Mouse (Mus musculus) liver, embryonic 16.5 days (tissue): Measurements from ENCODE around the gene Car10. TPM values are rescaled to one million over a fixed set of nuclear protein-coding genes. Genes with fewer than 3 reads are reported as not detected.

Experiments used
- ATAC-seq: fragments of 200-750 bp; cut with Nextera tagmentation; 2 replicates; pipeline ENCODE4 v1.8.0; 2017; ENCODE audit warnings: low read depth, mild to moderate bottlenecking, moderate number of reproducible peaks, moderate library complexity
- H3K27ac ChIP-seq: fragments of 300-500 bp; sonication (generic); 2 replicates; pipeline ENCODE4 v1.5.1; 2014; ENCODE audit warnings: mild to moderate bottlenecking, low read length
- H3K27me3 ChIP-seq: fragments of 300-500 bp; sonication (generic); 2 replicates; pipeline ENCODE4 v1.6.1; 2014; ENCODE audit warnings: low read depth, low read length, mixed read lengths; ENCODE audit not compliant: control insufficient read depth, insufficient read depth
- H3K36me3 ChIP-seq: fragments of 300-500 bp; sonication (generic); 2 replicates; pipeline ENCODE4 v1.6.1; 2014; ENCODE audit warnings: mild to moderate bottlenecking; ENCODE audit not compliant: control insufficient read depth, insufficient read depth
- H3K4me1 ChIP-seq: fragments of 300-500 bp; sonication (generic); 2 replicates; pipeline ENCODE4 v1.6.1; 2014; ENCODE audit warnings: low read depth, low read length, mixed read lengths; ENCODE audit not compliant: control insufficient read depth
- H3K4me2 ChIP-seq: fragments of 300-500 bp; sonication (generic); 2 replicates; pipeline ENCODE4 v1.6.1; 2014; ENCODE audit warnings: low read depth, low read length, mixed read lengths
- H3K4me3 ChIP-seq: fragments of 300-500 bp; sonication (generic); 2 replicates; pipeline ENCODE4 v1.5.1; 2014; ENCODE audit warnings: low read depth, mild to moderate bottlenecking, low read length
- H3K9ac ChIP-seq: fragments of 300-500 bp; sonication (generic); 2 replicates; pipeline ENCODE4 v1.6.1; 2014; ENCODE audit warnings: low read depth, low read length
- H3K9me3 ChIP-seq: fragments of 300-500 bp; sonication (generic); replicated peaks from 2 replicates; pipeline ENCODE4 v1.6.1; 2016; ENCODE audit warnings: low read length; ENCODE audit not compliant: control insufficient read depth
- WGBS: fragments of 180-500 bp; shearing (Covaris S2); extraction: QIAGEN DNeasy Blood & Tissue Kit; methylation state at CpG from one replicate; pipeline ENCODE4 v1.1.7; 2014; ENCODE audit not compliant: insufficient replicate concordance; 5-methylcytosine and 5-hydroxymethylcytosine counted together
- polyA plus RNA-seq: library from polyadenylated mRNA; unstranded; fragments of >200 nt; fragmentation: Nextera tagmentation; extraction: Ambion mirVana; gene quantifications from 2 replicates; pipeline ENCODE4 v1.2.1, GENCODE M21; 2015

Gene Car10
- polyA plus RNA-seq, 1 experiment from 2014 or later, result not detected

DNA sequence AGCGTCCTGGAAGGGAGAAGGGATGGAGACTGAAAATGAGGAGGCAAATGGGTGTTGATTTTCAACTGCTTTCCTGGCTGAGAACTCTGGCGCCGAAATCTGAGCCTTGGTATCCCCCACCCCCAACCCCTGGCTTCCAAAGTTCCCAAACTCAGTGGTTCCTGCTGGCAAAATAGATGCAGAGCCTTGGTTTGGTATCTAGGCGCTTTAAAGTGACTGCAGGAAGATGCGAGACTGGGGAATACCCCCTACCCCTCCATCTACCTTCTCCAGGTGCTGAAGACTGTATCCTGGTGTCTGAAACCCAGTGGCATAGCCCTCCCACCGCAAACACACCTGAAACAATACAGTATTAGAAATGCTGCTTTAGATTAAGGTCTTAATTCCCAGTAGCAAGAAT lies 2.8 kb downstream of the Car10 start:
- WGBS, result 1% methylated on average over 6 of the region's 6 CpGs
- ATAC-seq, result no peak

DNA sequence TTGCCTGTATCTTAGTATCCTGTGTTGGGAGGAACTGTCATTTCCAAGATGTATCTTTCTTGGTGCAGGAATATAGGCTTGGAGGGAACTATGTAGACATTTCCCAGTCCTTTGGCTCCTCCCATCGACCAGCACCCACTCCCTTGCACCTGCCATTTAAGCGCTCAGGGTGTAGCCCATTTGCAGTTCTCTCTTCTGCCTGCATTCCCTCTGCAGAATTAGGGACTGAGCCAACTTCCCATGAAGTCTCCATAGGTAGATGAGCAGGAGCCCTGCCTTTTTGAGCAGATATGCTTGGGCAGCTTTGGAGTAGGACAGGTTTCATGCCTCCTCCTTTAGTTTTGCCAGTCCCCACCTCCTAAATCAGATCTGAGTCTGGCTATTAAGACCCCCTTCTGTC lies 3.3 kb downstream of the Car10 start:
- H3K4me1 ChIP-seq, result no peaks in the 10 kb centered on the region
- H3K4me3 ChIP-seq, result no peak overlapping the region
- H3K27me3 ChIP-seq, result peaks cover 40% of the 10 kb centered on the region
- ATAC-seq, result no peak
- no peaks in the 10 kb centered on the region for H3K9me3 ChIP-seq
- 6% methylated on average over 2 of the region's 2 CpGs for WGBS
- no peaks in the 10 kb centered on the region for H3K36me3 ChIP-seq
- no peak overlapping the region for H3K27ac ChIP-seq
- no peak overlapping the region for H3K9ac ChIP-seq
- no peak overlapping the region for H3K4me2 ChIP-seq

More for the DNA sequence above, 2.8 kb downstream of the Car10 start:
- Histone ChIP-seq H3K27me3 (peaks cover 40% of the 10 kb centered on the region), H3K9ac (no peak overlapping the region), H3K4me3 (no peak overlapping the region), H3K9me3 (no peaks in the 10 kb centered on the region), H3K4me1 (no peaks in the 10 kb centered on the region), H3K4me2 (no peak overlapping the region), H3K27ac (no peak overlapping the region), H3K36me3 (no peaks in the 10 kb centered on the region)

DNA sequence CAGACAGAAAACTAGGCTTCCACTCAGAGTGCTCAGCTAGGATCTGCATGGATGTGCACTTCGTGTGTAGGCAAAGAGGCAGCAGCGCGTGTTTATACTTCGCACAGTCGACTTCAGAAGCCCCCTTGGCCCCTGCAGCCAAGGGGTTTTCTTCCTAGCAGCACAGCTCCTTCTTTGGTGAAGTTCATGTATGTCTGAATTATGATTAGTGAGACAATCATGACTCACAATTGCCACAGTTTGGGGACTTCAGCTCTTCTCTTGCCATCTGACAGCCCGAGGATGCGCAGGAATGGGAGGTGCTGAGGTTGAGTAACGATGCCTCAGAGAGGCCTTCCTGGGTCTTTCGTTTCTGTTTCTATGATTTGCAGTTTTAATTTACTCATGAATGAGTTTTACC lies 4.5 kb downstream of the Car10 start:
- Histone ChIP-seq H3K9ac (no peak overlapping the region), H3K4me3 (no peak overlapping the region), H3K4me2 (no peak overlapping the region), H3K27me3 (peaks cover 37% of the 10 kb centered on the region), H3K4me1 (no peaks in the 10 kb centered on the region), H3K27ac (no peak overlapping the region), H3K9me3 (no peaks in the 10 kb centered on the region), H3K36me3 (no peaks in the 10 kb centered on the region)
- WGBS, result 63% methylated on average over 9 of the region's 9 CpGs
- ATAC-seq, result no peak

DNA sequence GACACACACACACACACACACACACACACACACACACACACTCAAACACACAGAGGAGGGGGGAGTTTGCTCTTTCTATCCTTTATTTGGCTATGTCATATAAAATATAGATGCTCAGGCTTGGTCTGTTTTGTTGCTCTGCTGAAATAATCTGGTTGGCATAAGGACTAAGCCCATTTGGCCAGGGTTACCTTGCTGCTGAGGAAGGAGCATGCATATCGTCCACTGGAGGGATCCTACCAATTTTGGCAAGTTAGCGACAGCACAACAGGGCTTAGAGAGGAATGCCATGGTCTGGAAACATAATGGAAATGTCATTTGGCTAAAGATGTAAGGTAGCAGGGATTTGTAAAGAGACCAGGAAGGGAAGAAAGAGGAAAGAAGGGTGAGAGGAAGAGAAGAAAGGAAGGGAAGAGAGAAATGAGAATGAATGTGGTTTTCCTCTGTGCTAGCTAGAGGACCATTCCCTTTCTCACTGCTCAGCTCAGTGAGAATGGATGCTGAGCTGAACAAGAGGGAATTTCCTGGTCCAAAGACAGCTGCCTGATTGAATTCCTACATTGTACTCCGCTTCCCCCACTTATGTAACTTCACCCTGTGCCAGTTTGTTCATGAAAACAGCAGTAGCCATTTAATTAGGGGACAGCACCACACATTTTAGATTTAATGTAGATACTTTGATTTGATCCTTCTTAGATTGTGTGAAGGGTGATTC lies 5.4 kb downstream of the Car10 start:
- WGBS, result 39% methylated on average over 3 of the region's 3 CpGs
- no peak overlapping the region for H3K9ac ChIP-seq
- H3K27ac ChIP-seq, result no peak overlapping the region
- H3K36me3 ChIP-seq, result no peaks in the 10 kb centered on the region
- H3K4me3 ChIP-seq, result no peak overlapping the region
- no peak overlapping the region for H3K4me2 ChIP-seq
- no peaks in the 10 kb centered on the region for H3K4me1 ChIP-seq
- ATAC-seq, result no peak
- H3K9me3 ChIP-seq, result no peaks in the 10 kb centered on the region
- peaks cover 28% of the 10 kb centered on the region for H3K27me3 ChIP-seq

DNA sequence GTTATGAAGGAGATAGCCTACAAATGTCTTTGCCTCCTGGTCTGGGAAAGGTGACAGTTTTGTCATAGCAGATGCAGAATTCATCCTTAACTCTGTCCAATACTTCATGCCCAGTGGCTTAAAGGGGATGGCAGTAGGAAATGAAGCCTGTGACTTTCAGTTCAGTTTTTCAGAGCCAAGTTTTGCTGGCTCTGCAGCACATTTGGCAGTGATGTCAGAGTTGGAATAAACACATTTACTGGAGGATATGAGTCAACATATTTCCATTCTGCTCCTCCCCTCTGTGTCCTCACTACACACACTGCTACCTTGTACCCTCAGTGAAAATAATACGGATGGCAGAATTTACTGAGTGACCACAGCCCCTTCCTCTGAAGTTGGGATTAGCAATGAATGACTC lies 11.6 kb downstream of the Car10 start:
- H3K36me3 ChIP-seq, result no peaks in the 10 kb centered on the region
- no peak for ATAC-seq
- no peak overlapping the region for H3K4me2 ChIP-seq
- H3K27ac ChIP-seq, result no peak overlapping the region
- H3K4me1 ChIP-seq, result no peaks in the 10 kb centered on the region
- H3K9me3 ChIP-seq, result no peaks in the 10 kb centered on the region
- no peak overlapping the region for H3K4me3 ChIP-seq
- no peaks in the 10 kb centered on the region for H3K27me3 ChIP-seq
- 47% methylated on average over 1 of the region's 1 CpGs for WGBS
- H3K9ac ChIP-seq, result no peak overlapping the region

DNA sequence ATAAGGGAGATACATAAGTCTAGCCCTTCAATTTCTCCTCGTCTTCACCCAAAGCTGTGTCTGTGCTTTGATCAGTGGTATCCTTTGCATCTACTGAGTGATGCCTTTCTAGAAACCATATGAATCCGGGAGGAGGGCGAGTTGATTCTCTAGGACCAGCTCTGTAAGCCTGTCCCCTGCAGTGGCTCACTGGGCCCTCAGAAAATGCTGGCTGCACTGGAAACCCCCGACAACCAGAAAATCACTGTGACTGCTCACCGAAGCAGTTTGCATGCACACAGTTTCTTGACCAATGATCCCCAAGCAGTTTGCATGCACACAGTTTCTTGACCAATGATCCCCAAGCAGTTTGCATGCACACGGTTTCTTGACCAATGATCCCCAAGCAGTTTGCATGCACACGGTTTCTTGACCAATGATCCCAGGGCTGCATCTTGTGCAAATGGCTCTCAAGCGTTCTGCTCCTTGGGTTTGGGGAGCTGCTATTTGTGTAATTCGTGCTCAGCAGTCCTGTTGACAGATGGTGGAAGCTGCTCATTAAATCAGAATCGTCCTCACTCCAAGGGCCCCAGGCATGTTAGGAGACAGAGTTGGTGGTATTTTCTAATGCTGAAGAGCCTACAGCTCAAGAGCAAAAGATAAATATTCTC lies 23.1 kb downstream of the Car10 start:
- Histone ChIP-seq H3K4me1 (no peaks in the 10 kb centered on the region), H3K36me3 (no peaks in the 10 kb centered on the region), H3K27me3 (no peaks in the 10 kb centered on the region), H3K9ac (no peak overlapping the region), H3K4me3 (no peak overlapping the region), H3K4me2 (no peak overlapping the region), H3K9me3 (no peaks in the 10 kb centered on the region), H3K27ac (no peak overlapping the region)
- ATAC-seq, result no peak
- WGBS, result 57% methylated on average over 10 of the region's 10 CpGs

DNA sequence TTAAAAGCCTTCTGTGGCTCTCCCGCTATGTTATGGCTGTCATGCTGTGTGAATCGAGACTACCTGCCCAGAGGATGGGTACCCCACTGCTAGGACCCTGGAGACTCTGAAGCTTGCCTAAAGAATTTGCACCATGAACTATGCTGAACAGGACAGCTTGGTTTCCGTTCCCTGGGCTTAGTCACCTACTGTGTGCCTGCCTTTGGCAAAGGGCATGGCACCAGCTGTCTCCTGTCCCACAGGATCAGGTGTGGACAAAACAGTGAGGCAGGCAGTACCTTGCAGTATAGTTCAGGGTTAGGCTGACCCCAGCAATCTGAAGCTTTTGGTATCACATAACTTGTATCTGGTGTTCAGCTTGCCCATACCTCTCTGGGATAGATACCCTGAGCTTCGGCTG lies 25.9 kb downstream of the Car10 start:
- Histone ChIP-seq H3K27me3 (no peaks in the 10 kb centered on the region), H3K9ac (no peak overlapping the region), H3K4me1 (no peaks in the 10 kb centered on the region), H3K4me3 (no peak overlapping the region), H3K36me3 (no peaks in the 10 kb centered on the region), H3K27ac (no peak overlapping the region), H3K9me3 (no peaks in the 10 kb centered on the region), H3K4me2 (no peak overlapping the region)
- 51% methylated on average over 4 of the region's 4 CpGs for WGBS
- no peak for ATAC-seq

DNA sequence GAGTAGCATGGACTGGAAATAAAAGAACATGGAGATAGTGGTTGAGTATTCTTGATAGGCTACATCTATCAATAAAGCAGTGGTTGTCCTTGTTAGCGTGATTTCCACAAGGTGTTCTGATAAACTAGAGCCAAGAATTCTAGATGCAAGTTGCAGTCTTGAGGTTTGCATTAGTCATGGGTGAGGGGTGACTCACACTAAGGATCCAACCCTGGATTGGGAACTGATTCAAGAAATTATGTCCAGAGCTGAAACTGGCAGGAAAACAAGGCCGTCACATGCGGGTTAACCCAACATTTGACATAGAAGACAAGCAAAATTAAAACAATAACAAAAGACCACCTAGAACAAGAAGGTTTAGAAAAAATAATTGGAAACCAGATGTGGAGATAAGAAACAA lies 28.6 kb downstream of the Car10 start:
- no peak for ATAC-seq
- Histone ChIP-seq H3K9ac (no peak overlapping the region), H3K27me3 (no peaks in the 10 kb centered on the region), H3K9me3 (no peaks in the 10 kb centered on the region), H3K4me1 (no peaks in the 10 kb centered on the region), H3K36me3 (no peaks in the 10 kb centered on the region), H3K27ac (no peak overlapping the region), H3K4me3 (no peak overlapping the region), H3K4me2 (no peak overlapping the region)
- WGBS, result 64% methylated on average over 3 of the region's 3 CpGs

DNA sequence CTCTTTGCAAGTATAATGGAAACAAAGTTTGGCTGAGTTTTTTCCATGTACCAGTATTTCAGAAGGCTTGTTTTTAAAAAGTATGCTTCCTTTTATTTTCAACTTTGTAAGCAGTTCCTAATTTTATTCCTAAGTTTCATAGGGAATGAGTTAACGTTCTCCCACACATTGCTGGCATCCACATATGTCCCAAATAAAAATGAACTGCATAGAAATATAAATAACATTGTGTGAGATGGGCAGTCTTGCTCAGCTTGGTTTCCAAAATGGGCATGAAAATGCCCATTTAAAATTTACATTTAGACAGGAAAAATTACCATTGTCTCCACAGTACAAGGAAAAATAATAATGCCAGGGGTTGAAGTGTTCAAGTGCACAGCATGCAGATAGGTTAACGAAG lies 30.7 kb downstream of the Car10 start:
- no peaks in the 10 kb centered on the region for H3K9me3 ChIP-seq
- no peak for ATAC-seq
- no peak overlapping the region for H3K9ac ChIP-seq
- no peak overlapping the region for H3K27ac ChIP-seq
- no peaks in the 10 kb centered on the region for H3K4me1 ChIP-seq
- H3K36me3 ChIP-seq, result no peaks in the 10 kb centered on the region
- H3K27me3 ChIP-seq, result no peaks in the 10 kb centered on the region
- H3K4me3 ChIP-seq, result no peak overlapping the region
- 42% methylated on average over 2 of the region's 2 CpGs for whole genome bisulfite sequencing
- H3K4me2 ChIP-seq, result no peak overlapping the region
